Mouse (Mus musculus) liver, embryonic 11.5 days (tissue): ENCODE measurements at regions not wholly inside any gene's neighbourhood (a gene's known extent, or its start where the extent isn't known, plus 50 kb on each side); places are given as distances from the start of the nearest gene placed in this dataset.

Experiments used
- ATAC-seq: fragments of 200-750 bp; cut with Nextera tagmentation; replicated peaks from 2 replicates; pipeline ENCODE4 v1.8.0; 2017; ENCODE audit warnings: moderate number of reproducible peaks, mild to moderate bottlenecking, moderate TSS enrichment, moderate library complexity; ENCODE audit not compliant: low FRiP score
- DNase-seq: peaks from one replicate; pipeline ENCODE4 v3.0.0-alpha.2; 2017; ENCODE audit warnings: low spot score
- H3K27ac ChIP-seq: fragments of 300-500 bp; sonication (generic); 2 replicates; pipeline ENCODE4 v1.5.1; 2014; ENCODE audit warnings: mild to moderate bottlenecking, low read depth, low read length, control low read depth
- H3K27me3 ChIP-seq: fragments of 300-500 bp; sonication (generic); replicated peaks from 2 replicates; pipeline ENCODE4 v1.6.1; 2014; ENCODE audit warnings: low read length, mixed read lengths; ENCODE audit not compliant: control insufficient read depth, insufficient read depth
- H3K36me3 ChIP-seq: fragments of 300-500 bp; sonication (generic); 2 replicates; pipeline ENCODE4 v1.6.1; 2014; ENCODE audit warnings: mild to moderate bottlenecking, low read length, moderate library complexity, mixed read lengths; ENCODE audit not compliant: control insufficient read depth, insufficient read depth
- H3K4me1 ChIP-seq: fragments of 300-500 bp; sonication (generic); replicated peaks from 2 replicates; pipeline ENCODE4 v1.6.1; 2014; ENCODE audit warnings: low read length, mixed read lengths; ENCODE audit not compliant: control insufficient read depth, insufficient read depth
- H3K4me2 ChIP-seq: fragments of 300-500 bp; sonication (generic); 2 replicates; pipeline ENCODE4 v1.6.1; 2014; ENCODE audit warnings: mild to moderate bottlenecking, control low read depth, moderate library complexity
- H3K4me3 ChIP-seq: fragments of 300-500 bp; sonication (generic); 2 replicates; pipeline ENCODE4 v1.5.1; 2014; ENCODE audit warnings: low read depth, low read length, control low read depth
- H3K9ac ChIP-seq: fragments of 300-500 bp; sonication (generic); 2 replicates; pipeline ENCODE4 v1.6.1; 2014; ENCODE audit warnings: low read depth, low read length, control low read depth
- H3K9me3 ChIP-seq: fragments of 300-500 bp; sonication (generic); 2 replicates; pipeline ENCODE4 v1.6.1; 2016; ENCODE audit warnings: low read length, inconsistent platforms, mixed read lengths; ENCODE audit not compliant: control insufficient read depth
- WGBS: fragments of 180-500 bp; shearing (Covaris S2); extraction: QIAGEN DNeasy Blood & Tissue Kit; methylation state at CpG from one replicate; pipeline ENCODE4 v1.1.7; 2014; 5-methylcytosine and 5-hydroxymethylcytosine counted together

DNA sequence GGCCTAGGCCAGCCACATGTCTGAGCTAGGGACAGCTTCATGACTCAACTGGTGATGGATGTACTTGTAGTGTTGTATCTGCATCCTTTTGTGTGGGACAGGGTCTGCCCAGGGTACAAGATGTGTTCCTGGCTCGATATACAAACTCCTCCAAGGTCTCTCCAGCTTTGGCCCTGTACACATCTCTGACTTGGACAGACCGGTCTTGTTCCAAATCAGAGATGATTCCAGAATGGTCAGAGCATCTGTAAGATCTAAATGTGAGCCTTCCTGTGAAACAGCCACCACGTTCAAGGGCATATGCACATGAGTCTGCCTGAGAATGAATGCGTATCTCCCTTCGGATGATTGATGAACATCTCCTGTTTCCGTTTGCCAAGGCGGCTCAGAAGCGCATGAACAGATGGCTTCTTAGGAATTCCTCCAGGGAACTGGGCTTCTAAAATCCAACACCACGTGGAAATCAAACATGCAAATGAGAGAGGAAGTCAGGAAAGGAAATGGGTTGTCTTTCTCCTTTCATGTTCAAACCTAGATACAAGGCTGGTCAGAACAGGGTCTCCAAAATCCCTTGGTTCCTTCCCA is 172.7 kb upstream of the Fstl4 start:
- H3K4me3 ChIP-seq = no peak overlapping the region
- no peak overlapping the region for H3K4me2 ChIP-seq
- no peak overlapping the region for H3K9ac ChIP-seq
- ATAC-seq = no peak
- H3K27me3 ChIP-seq = no peaks in the 10 kb centered on the region
- no peak for DNase-seq
- 71% methylated on average over 9 of the region's 9 CpGs for WGBS
- no peak overlapping the region for H3K27ac ChIP-seq
- no peaks in the 10 kb centered on the region for H3K4me1 ChIP-seq
- H3K36me3 ChIP-seq = no peaks in the 10 kb centered on the region
- no peaks in the 10 kb centered on the region; the same call in 1 of the 2 replicates for H3K9me3 ChIP-seq

- Histone ChIP-seq H3K9ac (no peak overlapping the region), H3K4me2 (no peak overlapping the region), H3K27ac (no peak overlapping the region), H3K9me3 (no peaks in the 10 kb centered on the region; the same call in 1 of the 2 replicates), H3K4me1 (no peaks in the 10 kb centered on the region), H3K4me3 (no peak overlapping the region), H3K27me3 (no peaks in the 10 kb centered on the region), H3K36me3 (no peaks in the 10 kb centered on the region)
- WGBS = 77% methylated on average over 4 of the region's 4 CpGs
- ATAC-seq (no peak), DNase-seq (no peak)
These were observed 170.3 kb upstream of the Fstl4 start for GRCm38 (mm10) chr11:52594092-52594491.

DNA sequence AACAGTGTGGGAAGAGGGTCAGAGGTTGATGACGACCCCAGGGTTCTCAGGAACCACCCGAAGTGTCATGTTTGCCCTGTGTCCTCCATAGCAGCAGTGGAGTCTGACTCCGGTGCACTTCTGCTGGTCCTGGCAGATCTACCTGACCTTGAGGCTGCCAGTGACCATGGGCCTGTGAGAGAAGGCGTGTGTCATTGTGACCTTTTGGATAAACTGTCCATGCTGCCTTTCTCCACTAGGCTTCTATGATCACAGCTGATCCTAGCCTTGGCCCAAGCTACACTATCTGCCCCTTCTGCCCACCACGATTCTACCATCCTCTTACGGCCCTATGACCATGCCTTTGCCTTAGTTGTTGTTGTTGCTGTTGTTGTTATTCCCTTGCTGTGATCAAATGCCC is 163.2 kb upstream of the Fstl4 start:
- no peak overlapping the region for H3K4me3 ChIP-seq

DNA sequence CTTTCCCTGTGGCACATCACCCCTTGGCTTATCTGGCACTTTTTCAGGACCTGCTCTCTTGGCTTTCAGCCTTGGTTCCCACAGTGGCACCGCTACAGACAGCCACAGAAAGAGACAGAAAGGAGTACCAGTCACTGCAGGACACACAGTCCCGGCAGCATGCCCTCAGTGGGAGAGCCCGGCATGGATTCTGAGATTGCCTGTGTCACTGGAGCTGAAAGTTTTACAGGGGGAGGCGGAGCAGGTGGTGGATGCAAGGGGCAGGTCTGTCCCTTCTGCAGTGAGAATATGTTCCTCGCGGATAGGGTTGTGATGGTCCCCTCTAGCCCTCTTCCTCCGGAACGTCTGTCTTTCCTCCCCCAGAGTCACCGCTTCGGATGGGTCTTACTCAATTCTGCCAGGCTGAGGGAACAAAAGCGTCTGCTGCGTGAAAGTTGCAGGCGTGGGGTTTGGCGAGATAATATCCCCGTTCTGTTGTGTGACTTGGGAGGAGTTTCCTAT is 162.3 kb upstream of the Fstl4 start:
- WGBS = 72% methylated on average over 15 of the region's 15 CpGs
- H3K36me3 ChIP-seq = no peaks in the 10 kb centered on the region
- no peaks in the 10 kb centered on the region for H3K9me3 ChIP-seq
- no peaks in the 10 kb centered on the region for H3K4me1 ChIP-seq
- no peak for DNase-seq
- no peaks in the 10 kb centered on the region for H3K27me3 ChIP-seq
- H3K4me2 ChIP-seq = no peak overlapping the region
- no peak for ATAC-seq
- H3K4me3 ChIP-seq = no peak overlapping the region
- no peak overlapping the region for H3K27ac ChIP-seq
- no peak overlapping the region for H3K9ac ChIP-seq

More for the DNA sequence above, 163.2 kb upstream of the Fstl4 start:
- Histone ChIP-seq H3K9ac (no peak overlapping the region), H3K4me2 (no peak overlapping the region), H3K27me3 (no peaks in the 10 kb centered on the region), H3K27ac (no peak overlapping the region), H3K9me3 (no peaks in the 10 kb centered on the region), H3K4me1 (no peaks in the 10 kb centered on the region), H3K36me3 (no peaks in the 10 kb centered on the region)
- WGBS = 76% methylated on average over 6 of the region's 6 CpGs
- no peak for ATAC-seq
- no peak for DNase-seq

- no peaks in the 10 kb centered on the region for H3K36me3 ChIP-seq
- no peaks in the 10 kb centered on the region for H3K9me3 ChIP-seq
- 76% methylated on average over 5 of the region's 5 CpGs for WGBS
- H3K4me2 ChIP-seq = no peak overlapping the region
- no peaks in the 10 kb centered on the region for H3K4me1 ChIP-seq
- H3K27ac ChIP-seq = no peak overlapping the region
- ATAC-seq (no peak), DNase-seq (no peak)
- H3K9ac ChIP-seq = no peak overlapping the region
- no peaks in the 10 kb centered on the region for H3K27me3 ChIP-seq
- H3K4me3 ChIP-seq = no peak overlapping the region
These were observed 161.6 kb upstream of the Fstl4 start for GRCm38 (mm10) chr11:52602796-52603195.

DNA sequence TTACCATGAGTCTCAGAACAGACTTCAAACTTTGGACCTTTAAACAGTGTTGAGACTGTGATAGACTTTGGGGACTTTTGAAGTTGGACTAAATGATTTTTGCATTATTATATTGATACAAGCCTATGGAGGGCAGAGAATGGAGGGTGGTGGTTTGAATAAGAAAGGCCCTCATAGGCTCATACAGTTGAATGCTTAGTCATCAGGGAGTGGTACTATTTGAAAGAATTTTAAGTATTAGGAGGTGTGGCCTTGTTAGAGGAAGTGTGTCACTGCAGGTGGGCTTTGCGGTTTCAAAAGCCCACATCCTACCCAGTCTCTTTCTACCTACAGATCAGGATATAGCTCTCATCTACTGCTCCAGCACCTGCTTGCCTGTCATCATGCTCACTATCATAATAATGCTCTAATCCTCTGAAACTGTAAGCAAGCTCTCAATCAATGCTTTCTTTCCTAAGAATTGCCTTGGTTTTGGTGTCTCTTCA is 153.7 kb upstream of the Fstl4 start:
- Histone ChIP-seq H3K27ac (no peak overlapping the region), H3K9ac (no peak overlapping the region), H3K9me3 (no peaks in the 10 kb centered on the region), H3K36me3 (no peaks in the 10 kb centered on the region), H3K4me1 (no peaks in the 10 kb centered on the region), H3K4me3 (no peak overlapping the region), H3K27me3 (no peaks in the 10 kb centered on the region), H3K4me2 (no peak overlapping the region)
- WGBS = 90% methylated on average over 1 of the region's 1 CpGs
- no peak for DNase-seq
- no peak for ATAC-seq

DNA sequence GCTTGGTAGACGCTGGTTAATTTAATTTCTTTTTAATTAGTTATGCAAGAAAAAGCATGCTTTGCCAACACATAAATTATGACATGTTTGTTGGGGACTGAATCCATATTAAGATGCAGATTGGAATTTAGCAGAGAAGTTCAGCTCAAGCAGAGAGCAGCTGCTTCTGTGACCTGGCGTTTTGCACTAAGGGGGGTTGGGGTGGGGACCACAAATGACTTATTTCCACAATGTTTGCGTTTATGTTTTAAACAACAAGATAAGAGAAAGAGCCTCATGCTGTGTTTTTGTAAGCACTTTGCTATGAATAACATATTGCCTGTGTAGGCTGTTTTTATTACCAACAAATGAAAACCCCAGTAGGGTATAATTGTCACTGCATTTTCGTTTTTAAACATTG is 148.8 kb upstream of the Fstl4 start:
- no peak for ATAC-seq
- no peak overlapping the region for H3K9ac ChIP-seq
- 65% methylated on average over 4 of the region's 4 CpGs for WGBS

GRCm38 (mm10) chr11:52618646-52619045 is 145.8 kb upstream of the Fstl4 start:
- WGBS = 63% methylated on average over 9 of the region's 9 CpGs
- Histone ChIP-seq H3K9ac (no peak overlapping the region), H3K36me3 (no peaks in the 10 kb centered on the region), H3K9me3 (no peaks in the 10 kb centered on the region), H3K27me3 (no peaks in the 10 kb centered on the region), H3K27ac (no peak overlapping the region), H3K4me3 (no peak overlapping the region), H3K4me2 (no peak overlapping the region), H3K4me1 (no peaks in the 10 kb centered on the region)
- DNase-seq = no peak
- no peak for ATAC-seq

More for the DNA sequence above, 148.8 kb upstream of the Fstl4 start:
- no peak overlapping the region for H3K4me3 ChIP-seq
- DNase-seq = no peak
- H3K9me3 ChIP-seq = no peaks in the 10 kb centered on the region
- no peaks in the 10 kb centered on the region for H3K36me3 ChIP-seq
- no peak overlapping the region for H3K4me2 ChIP-seq
- H3K27me3 ChIP-seq = no peaks in the 10 kb centered on the region
- no peak overlapping the region for H3K27ac ChIP-seq
- no peaks in the 10 kb centered on the region for H3K4me1 ChIP-seq

DNA sequence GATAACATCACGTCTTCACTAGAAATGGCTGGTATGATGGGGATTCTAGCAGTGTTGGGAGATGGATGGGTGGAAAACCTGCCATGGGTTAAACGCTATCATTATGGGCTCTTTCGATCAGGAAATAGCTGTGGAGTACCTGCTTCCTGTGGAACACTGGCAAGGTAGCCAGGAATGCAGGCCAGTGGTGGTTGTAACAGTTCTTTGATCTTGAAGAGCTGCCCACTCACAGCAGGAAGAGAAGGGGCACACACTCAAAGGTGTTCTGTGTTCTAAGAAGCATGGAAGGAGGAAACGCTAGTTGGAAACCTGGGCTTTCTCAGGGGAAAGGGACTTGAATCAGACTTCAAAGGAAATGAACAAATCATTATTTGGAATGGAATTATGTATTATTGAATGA is 141.6 kb upstream of the Fstl4 start:
- Histone ChIP-seq H3K4me2 (no peak overlapping the region), H3K4me1 (no peaks in the 10 kb centered on the region), H3K27me3 (no peaks in the 10 kb centered on the region), H3K9me3 (no peaks in the 10 kb centered on the region), H3K9ac (no peak overlapping the region), H3K27ac (no peak overlapping the region), H3K36me3 (no peaks in the 10 kb centered on the region), H3K4me3 (no peak overlapping the region)
- no peak for DNase-seq
- 70% methylated on average over 4 of the region's 4 CpGs for WGBS
- no peak for ATAC-seq
